Mouse (Mus musculus) liver, adult 2 months (tissue): ENCODE results near the gene Olfr639.

Source experiments
- CTCF ChIP-seq: fragments of 200-500 bp; IDR thresholded peaks from 2 replicates; pipeline ENCODE4 v1.5.1; 2011; ENCODE audit warnings: low read depth, low read length, control low read depth
- POLR2A ChIP-seq: fragments of 200-500 bp; IDR thresholded peaks from 2 replicates; pipeline ENCODE4 v1.6.1; 2011; ENCODE audit warnings: low read length, control low read depth; ENCODE audit not compliant: insufficient read depth; ENCODE audit errors: extremely low read depth

DNA sequence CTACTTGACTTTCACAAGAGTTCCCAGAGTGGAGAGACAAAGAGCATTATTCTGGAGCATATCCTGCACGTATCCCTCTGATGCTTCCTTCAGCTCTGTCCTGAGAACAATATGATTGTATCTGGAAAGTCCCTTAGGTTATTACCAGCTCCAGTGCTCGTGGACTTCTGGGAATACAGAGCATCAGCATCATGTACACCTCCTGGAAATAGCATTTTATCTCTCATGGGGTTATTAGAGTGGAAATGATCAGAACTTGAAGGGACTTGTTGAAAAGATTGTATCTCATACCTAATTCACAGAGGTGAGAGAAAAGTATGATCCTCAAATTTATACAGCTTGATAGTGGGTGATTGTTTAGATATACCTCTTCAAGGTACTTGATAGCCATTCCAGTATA lies 44.2 kb upstream of the Olfr639 start, which contains the start of gene 4930516K23Rik:
- no peak for TF ChIP-seq POLR2A
- no peak for TF ChIP-seq CTCF
